Mouse (Mus musculus) spleen, adult 2 months (tissue): Measurements from ENCODE around the gene Mrps35. TPM values are rescaled to one million over a fixed set of nuclear protein-coding genes. Genes with fewer than 3 reads are reported as not detected.

Experiments used
- DNase-seq, 2 experiments: peaks; one replicate each; pipeline versions ENCODE4 v3.0.0 to v3.0.0-alpha.2; 2012 to 2021; ENCODE audit warnings: low spot score in 2 of 2, low read depth in 1 of 2
- H3K27ac ChIP-seq: fragments of 200-500 bp; 2 replicates; pipeline ENCODE4 v1.5.1; 2012; ENCODE audit warnings: low read length, inconsistent platforms; ENCODE audit not compliant: insufficient read depth
- H3K27me3 ChIP-seq: fragments of 200-500 bp; 2 replicates; pipeline ENCODE4 v1.6.1; 2012; ENCODE audit warnings: mild to moderate bottlenecking, moderate library complexity, low read length, inconsistent platforms; ENCODE audit not compliant: control insufficient read depth, insufficient read depth
- H3K36me3 ChIP-seq: fragments of 200-500 bp; 2 replicates; pipeline ENCODE4 v1.6.1; 2012; ENCODE audit warnings: mild to moderate bottlenecking, low read length, inconsistent platforms; ENCODE audit not compliant: control insufficient read depth, insufficient read depth
- H3K4me1 ChIP-seq: fragments of 200-500 bp; 2 replicates; pipeline ENCODE4 v1.6.1; 2011; ENCODE audit warnings: inconsistent platforms; ENCODE audit not compliant: control insufficient read depth, insufficient read depth, insufficient read length
- H3K4me3 ChIP-seq: fragments of 200-500 bp; 2 replicates; pipeline ENCODE4 v1.5.1; 2011; ENCODE audit warnings: mild to moderate bottlenecking, inconsistent platforms; ENCODE audit not compliant: insufficient read depth, insufficient read length; ENCODE audit errors: extremely low read depth
- CTCF ChIP-seq: fragments of 200-500 bp; IDR thresholded peaks from 2 replicates; pipeline ENCODE4 v1.5.1; 2011; ENCODE audit warnings: mild to moderate bottlenecking, inconsistent platforms; ENCODE audit not compliant: insufficient read depth, insufficient read length, insufficient replicate concordance; ENCODE audit errors: extremely low read depth
- POLR2A ChIP-seq: fragments of 200-500 bp; IDR thresholded peaks from 2 replicates; pipeline ENCODE4 v1.6.1; 2011; ENCODE audit warnings: low read depth, low read length, inconsistent platforms
- WGBS: fragments of 180-500 bp; shearing (Covaris S2); methylation state at CpG from one replicate; pipeline ENCODE4 v1.1.7; 2018; 5-methylcytosine and 5-hydroxymethylcytosine counted together
- polyA plus RNA-seq: library from polyadenylated mRNA; depleted of rRNA; stranded (reverse); fragments of >200 nt; gene quantifications from 2 replicates; pipeline ENCODE4 v1.2.3, GENCODE M21; 2012

Mrps35 gene
- polyA plus RNA-seq, 1 experiment: 4.1 TPM

DNA sequence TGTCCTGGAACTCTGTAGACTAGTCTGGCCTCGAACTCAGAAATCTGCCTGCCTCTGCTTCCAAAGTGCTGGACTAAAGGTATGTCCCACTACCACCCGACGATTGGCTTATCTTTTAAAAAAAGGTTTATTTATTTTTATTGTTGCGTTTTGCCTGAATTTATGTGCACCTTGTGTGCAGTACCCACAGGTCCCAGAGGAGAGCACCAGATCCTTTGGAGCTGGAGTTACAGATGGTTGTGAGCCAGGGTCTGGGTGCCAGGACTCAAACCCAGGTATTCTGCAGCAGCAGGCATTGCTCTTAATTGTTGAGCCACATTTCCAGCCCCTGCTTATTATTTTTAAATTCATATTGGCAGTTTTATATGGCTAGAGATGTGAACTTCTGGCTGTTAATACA lies 53.5 kb downstream of the Mrps35 start:
- Histone ChIP-seq H3K36me3 (peaks cover 2% of the 10 kb centered on the region; the same call in 1 of the 2 replicates), H3K4me3 (no peak overlapping the region), H3K4me1 (peaks cover 31% of the 10 kb centered on the region; the same call in 1 of the 2 replicates), H3K27me3 (no peaks in the 10 kb centered on the region), H3K27ac (no peak overlapping the region)
- no peak for DNase-seq
- WGBS: 93% methylated on average over 4 of the region's 4 CpGs
- TF ChIP-seq CTCF (no peak), POLR2A (no peak)

DNA sequence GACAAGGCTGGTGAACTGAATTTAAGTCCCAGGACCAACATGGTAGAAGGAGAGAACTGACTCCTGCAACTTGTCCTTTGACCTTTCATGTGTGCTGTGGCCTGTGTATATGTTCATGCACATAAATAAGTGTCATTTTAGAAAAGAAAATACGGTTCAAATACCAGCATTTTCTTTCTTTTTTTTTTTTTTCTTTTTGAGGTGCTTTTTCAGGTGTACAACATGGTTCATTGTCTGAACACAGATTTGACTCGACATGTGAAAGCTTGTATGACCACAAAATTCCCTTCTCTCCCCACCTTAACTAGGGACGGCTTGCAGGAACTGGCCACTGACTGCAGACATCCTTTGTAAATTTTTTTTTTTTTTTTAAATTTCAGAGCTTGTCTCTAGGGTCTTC lies 54.4 kb downstream of the Mrps35 start:
- 45% methylated on average over 3 of the region's 3 CpGs for WGBS
- Histone ChIP-seq H3K27me3 (no peaks in the 10 kb centered on the region), H3K36me3 (peaks cover 2% of the 10 kb centered on the region; the same call in 1 of the 2 replicates), H3K4me1 (peaks cover 31% of the 10 kb centered on the region; the same call in 1 of the 2 replicates), H3K4me3 (no peak overlapping the region), H3K27ac (peak overlapping the region; percentile 65)
- TF ChIP-seq CTCF (no peak), POLR2A (no peak)
- DNase-seq: no peak

DNA sequence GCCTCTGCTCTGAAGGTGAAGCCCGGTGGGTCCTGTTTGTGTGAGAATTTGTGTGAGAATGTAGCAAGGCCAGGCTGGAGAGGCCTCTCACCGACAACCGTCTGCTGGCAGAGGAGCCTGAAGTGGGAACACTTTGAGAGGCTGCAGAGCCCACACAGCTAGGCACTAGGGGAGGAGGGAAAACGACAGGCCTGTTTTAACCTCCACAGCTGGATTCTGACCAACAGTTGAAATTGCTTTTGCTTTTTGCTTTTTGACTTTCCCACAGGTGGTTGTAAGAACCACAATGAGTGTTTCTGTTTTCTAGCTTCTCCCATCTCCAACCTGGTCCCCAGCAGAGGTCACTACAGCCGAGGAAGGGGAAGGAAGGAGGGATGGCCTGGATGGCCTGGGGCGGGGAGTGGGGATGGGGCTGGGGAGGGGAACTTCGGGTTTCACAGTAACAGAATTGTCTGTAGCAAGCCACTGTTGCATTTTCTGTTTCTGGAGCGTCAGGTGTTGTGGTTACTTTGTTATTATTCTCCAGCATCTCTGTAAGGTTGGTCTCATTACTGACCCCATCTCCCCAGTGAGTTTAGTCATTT lies 54.9 kb downstream of the Mrps35 start:
- Histone ChIP-seq H3K27ac (peak overlapping the region; percentile 65), H3K4me3 (no peak overlapping the region), H3K36me3 (peaks cover 4% of the 10 kb centered on the region), H3K27me3 (no peaks in the 10 kb centered on the region), H3K4me1 (peaks cover 31% of the 10 kb centered on the region; the same call in 1 of the 2 replicates)
- 20% methylated on average over 8 of the region's 8 CpGs for WGBS
- no peak for TF ChIP-seq CTCF
- no peak for TF ChIP-seq POLR2A
- no peak for DNase-seq

GRCm38 (mm10) chr6:147099458-147100277 lies 57.1 kb downstream of the Mrps35 start:
- peak overlapping the region; percentile 61 for H3K4me3 ChIP-seq
- peaks cover 27% of the 10 kb centered on the region; the same call in 1 of the 2 replicates for H3K4me1 ChIP-seq
- peaks cover 8% of the 10 kb centered on the region for H3K36me3 ChIP-seq
- 22% methylated on average over 19 of the region's 19 CpGs for WGBS
- peak; percentile 54 to 57 for DNase-seq
- peak overlapping the region; percentile 97 for H3K27ac ChIP-seq
- no peaks in the 10 kb centered on the region for H3K27me3 ChIP-seq
- peak; percentile 5; the same call in 1 of the 2 replicates for TF ChIP-seq POLR2A
- TF ChIP-seq CTCF: no peak

DNA sequence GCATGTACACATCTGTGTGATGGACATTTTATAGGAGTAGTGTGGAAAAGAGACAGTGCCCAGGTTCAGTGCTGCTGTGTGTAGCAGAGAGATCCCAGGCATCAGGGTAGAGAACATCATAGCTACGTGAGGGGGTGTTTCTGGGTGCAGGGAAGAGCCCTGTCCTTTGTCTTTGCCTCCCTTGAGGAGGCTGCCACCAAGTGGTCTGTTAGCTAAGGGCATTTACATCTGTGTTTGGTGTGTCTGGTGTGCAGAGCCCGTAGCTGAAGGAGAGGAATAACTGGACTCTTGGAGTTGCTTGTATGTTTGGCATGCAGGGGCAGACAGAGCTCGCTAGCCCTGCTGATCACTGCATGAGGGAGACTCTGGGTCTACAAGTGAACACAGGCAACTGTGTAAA lies 59.7 kb downstream of the Mrps35 start:
- Histone ChIP-seq H3K4me1 (peaks cover 22% of the 10 kb centered on the region; the same call in 1 of the 2 replicates), H3K27ac (no peak overlapping the region), H3K4me3 (no peak overlapping the region), H3K36me3 (peaks cover 10% of the 10 kb centered on the region), H3K27me3 (no peaks in the 10 kb centered on the region)
- 82% methylated on average over 3 of the region's 3 CpGs for WGBS
- TF ChIP-seq POLR2A (no peak), CTCF (peak; percentile 16; the same call in 1 of the 2 replicates)
- DNase-seq: no peak

DNA sequence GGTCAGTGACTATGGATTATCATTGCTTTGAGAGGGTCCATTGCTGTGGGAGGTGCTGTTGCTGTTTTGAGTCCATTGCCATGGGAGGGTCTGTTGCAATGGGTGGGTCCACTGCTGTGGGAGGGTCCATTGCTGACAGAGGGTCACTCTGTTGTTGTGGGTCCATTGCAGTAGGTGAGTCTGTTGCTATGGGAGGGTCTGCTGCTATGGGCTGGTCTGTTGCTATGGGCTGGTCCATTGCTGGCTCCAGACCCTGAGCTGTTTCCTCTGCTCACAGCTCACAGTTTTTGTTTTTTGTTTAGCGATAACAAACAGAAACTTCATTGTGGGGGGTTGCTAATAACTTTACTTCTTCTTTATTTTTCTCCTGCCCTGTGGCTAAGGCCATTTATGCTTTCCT lies 63.0 kb downstream of the Mrps35 start:
- peaks cover 17% of the 10 kb centered on the region for H3K36me3 ChIP-seq
- WGBS: 97% methylated on average over 1 of the region's 1 CpGs
- H3K4me1 ChIP-seq: peaks cover 2% of the 10 kb centered on the region; the same call in 1 of the 2 replicates
- no peak for TF ChIP-seq POLR2A
- no peak for TF ChIP-seq CTCF
- no peak overlapping the region for H3K4me3 ChIP-seq
- no peak for DNase-seq
- H3K27ac ChIP-seq: no peak overlapping the region
- H3K27me3 ChIP-seq: no peaks in the 10 kb centered on the region
